18 mouse cellular contexts compared by ENCODE assay signal in genomic region chr2:132567414-132567813, GRCm38 (mm10). TPM values are rescaled to one million over a fixed set of nuclear protein-coding genes. Genes with fewer than 3 reads are reported as not detected.
DNase-seq lines count a peak whose midpoint lies in the region; ATAC-seq lines count a peak whose summit lies in the region.
"Had no signal": no experiment of that assay in that cellular context is flagged by ENCODE, and none has a peak within 500 bp of the region (broad histone marks: within the 10 kb centered on the region; RNA-seq: fewer than 3 reads in every experiment).

No protein-coding gene starts in this region.

- peak; percentile 11 for DNase-seq in 416B (ENCODE audit: low read depth)
- DNase-seq in CD4-positive, CD25-positive, alpha-beta regulatory T cell, adult 2 months (ENCODE audit: low read depth, low spot score) = peak; percentile 16
- DNase-seq in B cell, adult 2 months = no peak
- DNase-seq in left cerebral cortex, adult 9 months (ENCODE audit: low spot score in 2 of 2) = no peak
- DNase-seq in natural killer cell, adult 2 months (ENCODE audit: low spot score in 2 of 2) = no peak
- DNase-seq: adrenal gland, adult 8-10 months; adrenal gland, postnatal 14 days; adrenal gland, postnatal 36 days; cerebellum, adult 11-12 months; cerebellum, adult 2 months; cerebellum, adult 9-10 months; cerebellum, postnatal 10 days; cerebellum, postnatal 25 days; forebrain, postnatal 0 days had no signal

- peak; percentile 54 for ATAC-seq in activated CD4-positive, CD25-positive, alpha-beta regulatory T cell, adult 4 months
- ATAC-seq in inflammation-experienced regulatory T-cells, adult 6 months = peak; percentile 63
- ATAC-seq: forebrain, embryonic 13.5 days; forebrain, embryonic 15.5 days; forebrain, postnatal 0 days had no signal

RNA-seq across cellular contexts. Expression of gene Gpcpd1, which starts 20.1 kb away (rescaled TPM):
- polyA plus RNA-seq in activated CD4-positive, CD25-positive, alpha-beta regulatory T cell, adult 4 months (2017; shearing (Covaris generic)) = 10 to 100 TPM; 50.6 to 63.3 TPM
- polyA plus RNA-seq in inflammation-experienced regulatory T-cells, adult 6 months (2017; shearing (Covaris generic)) = 10 to 100 TPM; 53.3 to 61.3 (median 53.8) TPM

Comparison
In these comparisons a context has a peak if more than half of its experiments do, and no peak if none do; other contexts are left out.
1. DNase-seq: peak in 416B (single experiment) and CD4-positive, CD25-positive, alpha-beta regulatory T cell, adult 2 months (single experiment); none in B cell, adult 2 months (0 of 2), left cerebral cortex, adult 9 months (0 of 2) and natural killer cell, adult 2 months (0 of 2).